Comparison of ENCODE assay signal across 8 mouse cellular contexts in the genomic region with DNA sequence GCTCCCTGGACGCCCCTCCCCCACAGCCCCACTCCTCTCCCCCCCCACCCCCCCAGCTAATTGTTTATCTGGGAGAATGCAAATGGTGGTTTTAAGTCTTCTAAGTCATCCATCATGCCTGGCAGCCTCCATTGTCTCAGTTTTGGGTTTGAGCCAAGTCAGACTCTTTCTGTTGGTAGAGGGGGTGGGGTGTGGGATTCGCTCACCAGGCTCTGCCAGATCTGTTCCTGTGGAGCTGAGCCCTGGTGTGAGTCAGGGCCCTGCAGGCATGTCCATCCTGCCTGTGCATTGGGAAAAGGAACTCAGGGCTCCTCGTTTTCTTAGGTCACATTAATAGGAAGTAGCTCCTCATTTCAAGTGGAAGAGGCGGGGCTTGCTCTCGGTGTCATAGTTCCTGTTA.
DNase-seq lines count a peak whose midpoint lies in the region; ATAC-seq and TF ChIP-seq lines count a peak whose summit lies in the region.

No protein-coding gene starts in this region.

- no peaks in the 10 kb centered on the region for H3K36me3 ChIP-seq in embryonic facial prominence, embryonic 14.5 days (ENCODE audit: control insufficient read depth, insufficient read depth, low read length)
- no peaks in the 10 kb centered on the region for H3K36me3 ChIP-seq in lung, embryonic 14.5 days (ENCODE audit: insufficient read depth)

- no peak overlapping the region for H3K9ac ChIP-seq in embryonic facial prominence, embryonic 14.5 days (ENCODE audit: low read depth, low read length)
- no peak overlapping the region for H3K9ac ChIP-seq in lung, embryonic 14.5 days

- 0 out of 2 replicates have a peak overlapping the region, but pooled peaks have one; percentile 1 for H3K4me3 ChIP-seq in embryonic facial prominence, embryonic 14.5 days (ENCODE audit: low read depth, low read length)
- H3K4me3 ChIP-seq in lung, embryonic 14.5 days (ENCODE audit: low read depth, low read length) = no peak overlapping the region

- peak; percentile 32 to 56 for DNase-seq in urinary bladder, adult 18-20 months (ENCODE audit: low spot score in 2 of 2)
- no peak for DNase-seq in urinary bladder, postnatal 10 days (ENCODE audit: low spot score)
- peak; percentile 94 for DNase-seq in embryonic facial prominence, embryonic 14.5 days (ENCODE audit: low spot score)
- DNase-seq in heart, postnatal 25 days (ENCODE audit: low spot score) = peak; percentile 15
- peak; percentile 46 for DNase-seq in layer of hippocampus, adult 11-12 months (ENCODE audit: low spot score)
- peak; percentile 90 for DNase-seq in lung, embryonic 14.5 days
- DNase-seq in ovary, adult 18-20 months (ENCODE audit: low spot score) = peak; percentile 41

- H3K4me1 ChIP-seq in embryonic facial prominence, embryonic 14.5 days (ENCODE audit: control insufficient read depth, insufficient read depth, low read length) = peaks cover 73% of the 10 kb centered on the region
- H3K4me1 ChIP-seq in lung, embryonic 14.5 days (ENCODE audit: insufficient read depth) = peaks cover 60% of the 10 kb centered on the region

- WGBS in embryonic facial prominence, embryonic 14.5 days = 8% methylated on average over 5 of the region's 5 CpGs
- 2% methylated on average over 5 of the region's 5 CpGs for WGBS in lung, embryonic 14.5 days

- intact Hi-C loops in heart, postnatal 25 days (cut with DNase I) = no loop called here

- no peak for TF ChIP-seq CTCF in lung, embryonic 14.5 days (IDR thresholded peaks at IDR 0.05; ENCODE audit: low read depth)

- H3K4me2 ChIP-seq in embryonic facial prominence, embryonic 14.5 days (ENCODE audit: low read depth, low read length) = peak overlapping the region; percentile 32
- H3K4me2 ChIP-seq in lung, embryonic 14.5 days = peak overlapping the region; percentile 50

- no peaks in the 10 kb centered on the region for H3K27me3 ChIP-seq in embryonic facial prominence, embryonic 14.5 days (replicated peaks; ENCODE audit: control insufficient read depth, insufficient read depth, low read length)
- no peaks in the 10 kb centered on the region for H3K27me3 ChIP-seq in lung, embryonic 14.5 days (ENCODE audit: insufficient read depth, low read length)

- H3K9me3 ChIP-seq in embryonic facial prominence, embryonic 14.5 days (ENCODE audit: control insufficient read depth, low read length) = no peaks in the 10 kb centered on the region
- H3K9me3 ChIP-seq in lung, embryonic 14.5 days (ENCODE audit: low read depth, low read length) = no peaks in the 10 kb centered on the region

- ATAC-seq in embryonic facial prominence, embryonic 14.5 days (ENCODE audit: low read depth) = peak; percentile 70
- peak; percentile 77 for ATAC-seq in lung, embryonic 14.5 days (ENCODE audit: insufficient read depth)
- no peak for ATAC-seq in monocyte, adult 5-6 weeks (replicated peaks; ENCODE audit: insufficient number of reproducible peaks, low FRiP score, low TSS enrichment, poor library complexity, severe bottlenecking)

- peak overlapping the region; percentile 80 for H3K27ac ChIP-seq in embryonic facial prominence, embryonic 14.5 days (replicated peaks; ENCODE audit: low read depth, low read length)
- peak overlapping the region; percentile 86 for H3K27ac ChIP-seq in lung, embryonic 14.5 days (ENCODE audit: low read depth)
